In genomic region chr2:11099834-11100622, GRCm38 (mm10) we compare ENCODE assay signal across 8 mouse cellular contexts.
DNase-seq lines count a peak whose midpoint lies in the region; ATAC-seq lines count a peak whose summit lies in the region.
"Not testable (repeated sequence)": the region's sequence is repeated elsewhere in the genome, so short reads cannot be mapped to it uniquely, and the experiment has no call there.

No protein-coding gene starts in this region.

- H3K4me2 ChIP-seq in forebrain, embryonic 15.5 days (replicated peaks): peak overlapping the region; percentile 45
- peak overlapping the region; percentile 50 for H3K4me2 ChIP-seq in hindbrain, embryonic 13.5 days
- H3K4me2 ChIP-seq in lung, embryonic 16.5 days (ENCODE audit: low read depth, low read length): peak overlapping the region; percentile 56
- peak overlapping the region; percentile 38 for H3K4me2 ChIP-seq in stomach, embryonic 16.5 days (ENCODE audit: low read depth, low read length)

- not testable (repeated sequence) for H3K27ac ChIP-seq in forebrain, embryonic 15.5 days (replicated peaks); hindbrain, embryonic 13.5 days; lung, embryonic 16.5 days (ENCODE audit: low read length); stomach, embryonic 16.5 days (ENCODE audit: low read length)

- not testable (repeated sequence) for H3K36me3 ChIP-seq in forebrain, embryonic 15.5 days; hindbrain, embryonic 13.5 days; lung, embryonic 16.5 days (ENCODE audit: control insufficient read depth, insufficient read depth, low read length); stomach, embryonic 16.5 days (ENCODE audit: control insufficient read depth, insufficient read depth, low read length)

- not testable (repeated sequence) for H3K9me3 ChIP-seq in forebrain, embryonic 15.5 days; hindbrain, embryonic 13.5 days; lung, embryonic 16.5 days (ENCODE audit: control insufficient read depth, low read length); stomach, embryonic 16.5 days (replicated peaks; ENCODE audit: control insufficient read depth, low read length)

- H3K4me3 ChIP-seq in forebrain, embryonic 15.5 days: peak overlapping the region; percentile 35
- peak overlapping the region; percentile 33 for H3K4me3 ChIP-seq in hindbrain, embryonic 13.5 days
- peak overlapping the region; percentile 36 for H3K4me3 ChIP-seq in lung, embryonic 16.5 days (ENCODE audit: low read length)
- peak overlapping the region; percentile 8; the same call in 1 of the 2 replicates for H3K4me3 ChIP-seq in stomach, embryonic 16.5 days (replicated peaks; ENCODE audit: low read length)

- WGBS in forebrain, embryonic 15.5 days: 50% methylated on average over 34 of the region's 34 CpGs
- WGBS in hindbrain, embryonic 13.5 days: 41% methylated on average over 34 of the region's 34 CpGs
- 30% methylated on average over 32 of the region's 34 CpGs for WGBS in lung, embryonic 16.5 days
- WGBS in stomach, embryonic 16.5 days: 42% methylated on average over 33 of the region's 34 CpGs

- peak; percentile 95 for ATAC-seq in CD4-positive, CD25-positive, alpha-beta regulatory T cell, adult 4 months
- ATAC-seq in forebrain, embryonic 15.5 days (replicated peaks): peak; percentile 63
- peak; percentile 90 for ATAC-seq in hindbrain, embryonic 13.5 days (ENCODE audit: low FRiP score)
- peak; percentile 49; the same call in 1 of the 2 replicates for ATAC-seq in lung, embryonic 16.5 days (ENCODE audit: low read depth)
- ATAC-seq in stomach, embryonic 16.5 days (ENCODE audit: insufficient read depth, low FRiP score): not testable (repeated sequence)

- not testable (repeated sequence) for H3K4me1 ChIP-seq in forebrain, embryonic 15.5 days; hindbrain, embryonic 13.5 days (replicated peaks); lung, embryonic 16.5 days (replicated peaks; ENCODE audit: control insufficient read depth, insufficient read depth, low read length); stomach, embryonic 16.5 days (ENCODE audit: control insufficient read depth, insufficient read depth, low read length)

- H3K27me3 ChIP-seq in forebrain, embryonic 15.5 days; hindbrain, embryonic 13.5 days; lung, embryonic 16.5 days (ENCODE audit: control insufficient read depth, insufficient read depth, low read depth, low read length); stomach, embryonic 16.5 days (ENCODE audit: control insufficient read depth, insufficient read depth, low read length): not testable (repeated sequence)

- peak; percentile 14 to 21 for DNase-seq in cerebellum, postnatal 10 days
- peak; percentile 18 to 28 for DNase-seq in kidney, postnatal 4 days
- peak; percentile 12 to 26 for DNase-seq in natural killer cell, adult 2 months (ENCODE audit: low spot score in 2 of 2)

- not testable (repeated sequence) for H3K9ac ChIP-seq in forebrain, embryonic 15.5 days (replicated peaks); lung, embryonic 16.5 days (ENCODE audit: low read length)
- H3K9ac ChIP-seq in hindbrain, embryonic 13.5 days: 0 out of 2 replicates have a peak overlapping the region, but pooled peaks have one; percentile 43
- peak overlapping the region; percentile 4; the same call in 1 of the 2 replicates for H3K9ac ChIP-seq in stomach, embryonic 16.5 days (ENCODE audit: low read length)
